In genomic region chr9:112308950-112309349, GRCm38 (mm10) we compare ENCODE assay signal across 27 mouse cellular contexts.
DNase-seq lines count a peak whose midpoint lies in the region; ATAC-seq and TF ChIP-seq lines count a peak whose summit lies in the region.
"Had no signal": no experiment of that assay in that cellular context is flagged by ENCODE, and none has a peak within 500 bp of the region (broad histone marks: within the 10 kb centered on the region; RNA-seq: fewer than 3 reads in every experiment).

No protein-coding gene starts in this region.

- 0 out of 2 replicates have a peak, but pooled peaks have one; percentile 28 for ATAC-seq in lung, embryonic 14.5 days (ENCODE audit: insufficient read depth)
- ATAC-seq in stomach, postnatal 0 days (ENCODE audit: low FRiP score, low TSS enrichment): peak; percentile 94
- no peak for ATAC-seq in hindbrain, postnatal 0 days
- ATAC-seq: forebrain, embryonic 13.5 days; intestine, postnatal 0 days; midbrain, embryonic 15.5 days had no signal

- H3K36me3 ChIP-seq in lung, embryonic 14.5 days (ENCODE audit: insufficient read depth): no peaks in the 10 kb centered on the region
- H3K36me3 ChIP-seq in stomach, postnatal 0 days (ENCODE audit: control insufficient read depth, insufficient read depth, low read length): no peaks in the 10 kb centered on the region
- H3K36me3 ChIP-seq in hindbrain, postnatal 0 days (ENCODE audit: insufficient read depth, low read length): no peaks in the 10 kb centered on the region
- H3K36me3 ChIP-seq: hindbrain, embryonic 12.5 days; lung, embryonic 15.5 days; midbrain, embryonic 15.5 days; neural tube, embryonic 15.5 days had no signal

- DNase-seq in adrenal gland, adult (ENCODE audit: inconsistent age in 2 of 2, low spot score in 1 of 2): peak; percentile 18 to 63
- no peak for DNase-seq in adrenal gland, adult 18-20 months (ENCODE audit: low spot score in 2 of 2)
- DNase-seq in lung, embryonic 14.5 days: peak; percentile 3
- DNase-seq in lung, postnatal 10 days: no peak
- DNase-seq in adrenal gland, postnatal 25 days: peak; percentile 1
- DNase-seq in stomach, postnatal 0 days (ENCODE audit: low spot score): peak; percentile 64
- no peak for DNase-seq in hindbrain, postnatal 0 days (ENCODE audit: low spot score)
- no peak for DNase-seq in kidney, postnatal 14 days
- DNase-seq: cerebellum, adult 2 months; cerebellum, postnatal 14 days; gastrocnemius, adult 2 months; gastrocnemius, postnatal 36 days; heart, postnatal 36 days; kidney, postnatal 36 days; left cerebral cortex, postnatal 4 days; spleen, adult 18-20 months; thymus, adult 2 months; thymus, postnatal 36 days had no signal

- no peaks in the 10 kb centered on the region for H3K27me3 ChIP-seq in lung, embryonic 14.5 days (ENCODE audit: insufficient read depth, low read length)
- H3K27me3 ChIP-seq in stomach, postnatal 0 days (ENCODE audit: control insufficient read depth, insufficient read depth, low read length): no peaks in the 10 kb centered on the region
- H3K27me3 ChIP-seq in hindbrain, postnatal 0 days (ENCODE audit: insufficient read depth, low read length): no peaks in the 10 kb centered on the region
- H3K27me3 ChIP-seq: CH12.LX; forebrain, embryonic 13.5 days; hindbrain, embryonic 12.5 days; lung, embryonic 15.5 days; midbrain, embryonic 15.5 days; neural tube, embryonic 15.5 days had no signal

- no peak overlapping the region for H3K4me3 ChIP-seq in lung, embryonic 14.5 days (ENCODE audit: low read depth, low read length)
- no peak overlapping the region for H3K4me3 ChIP-seq in stomach, postnatal 0 days (ENCODE audit: low read depth, low read length)
- no peak overlapping the region for H3K4me3 ChIP-seq in hindbrain, postnatal 0 days (ENCODE audit: low read length)
- H3K4me3 ChIP-seq: forebrain, embryonic 13.5 days; gastrocnemius, adult 2 months; hindbrain, embryonic 12.5 days; lung, embryonic 15.5 days; midbrain, embryonic 15.5 days; neural tube, embryonic 15.5 days had no signal

- H3K4me2 ChIP-seq in lung, embryonic 14.5 days: no peak overlapping the region
- no peak overlapping the region for H3K4me2 ChIP-seq in stomach, postnatal 0 days (replicated peaks; ENCODE audit: low read depth)
- H3K4me2 ChIP-seq in hindbrain, postnatal 0 days (ENCODE audit: low read depth, low read length): no peak overlapping the region
- H3K4me2 ChIP-seq: forebrain, embryonic 13.5 days; heart, embryonic 11.5 days; hindbrain, embryonic 12.5 days; lung, embryonic 15.5 days; midbrain, embryonic 15.5 days; neural tube, embryonic 15.5 days had no signal

- H3K9ac ChIP-seq in lung, embryonic 14.5 days: no peak overlapping the region
- H3K9ac ChIP-seq in stomach, postnatal 0 days (ENCODE audit: low read length): no peak overlapping the region
- no peak overlapping the region for H3K9ac ChIP-seq in hindbrain, postnatal 0 days (replicated peaks; ENCODE audit: low read length)
- H3K9ac ChIP-seq: forebrain, embryonic 13.5 days; hindbrain, embryonic 12.5 days; liver, embryonic 14.5 days; lung, embryonic 15.5 days; midbrain, embryonic 15.5 days; neural tube, embryonic 15.5 days had no signal

- WGBS in lung, embryonic 14.5 days: 37% methylated on average over 5 of the region's 5 CpGs
- WGBS in stomach, postnatal 0 days: 30% methylated on average over 5 of the region's 5 CpGs
- 77% methylated on average over 5 of the region's 5 CpGs for WGBS in hindbrain, postnatal 0 days

- no peak for TF ChIP-seq CTCF in lung, embryonic 14.5 days (IDR thresholded peaks at IDR 0.05; ENCODE audit: low read depth)
- no peak for TF ChIP-seq CTCF in stomach, postnatal 0 days (IDR thresholded peaks at IDR 0.05; ENCODE audit: low read depth)
- no peak for TF ChIP-seq CTCF in hindbrain, postnatal 0 days (IDR thresholded peaks at IDR 0.05; ENCODE audit: low read depth)

- no peaks in the 10 kb centered on the region for H3K4me1 ChIP-seq in lung, embryonic 14.5 days (ENCODE audit: insufficient read depth)
- H3K4me1 ChIP-seq in stomach, postnatal 0 days (replicated peaks; ENCODE audit: control insufficient read depth, insufficient read depth): no peaks in the 10 kb centered on the region
- H3K4me1 ChIP-seq in hindbrain, postnatal 0 days (ENCODE audit: insufficient read depth, low read length): no peaks in the 10 kb centered on the region
- H3K4me1 ChIP-seq: forebrain, embryonic 13.5 days; hindbrain, embryonic 12.5 days; lung, embryonic 15.5 days; midbrain, embryonic 15.5 days; neural tube, embryonic 15.5 days had no signal

- H3K27ac ChIP-seq in lung, embryonic 14.5 days (ENCODE audit: low read depth): no peak overlapping the region
- no peak overlapping the region for H3K27ac ChIP-seq in stomach, postnatal 0 days (replicated peaks)
- H3K27ac ChIP-seq in hindbrain, postnatal 0 days: no peak overlapping the region
- H3K27ac ChIP-seq: forebrain, embryonic 13.5 days; gastrocnemius, adult 2 months; hindbrain, embryonic 12.5 days; liver, embryonic 14.5 days; lung, embryonic 15.5 days; midbrain, embryonic 15.5 days; neural tube, embryonic 15.5 days had no signal

- no peaks in the 10 kb centered on the region for H3K9me3 ChIP-seq in lung, embryonic 14.5 days (ENCODE audit: low read depth, low read length)
- H3K9me3 ChIP-seq in stomach, postnatal 0 days (ENCODE audit: control insufficient read depth, low read length): no peaks in the 10 kb centered on the region
- no peaks in the 10 kb centered on the region for H3K9me3 ChIP-seq in hindbrain, postnatal 0 days (ENCODE audit: low read length)
- H3K9me3 ChIP-seq: forebrain, embryonic 13.5 days; hindbrain, embryonic 12.5 days; lung, embryonic 15.5 days; midbrain, embryonic 15.5 days; neural tube, embryonic 15.5 days had no signal

- TF ChIP-seq EP300 in stomach, postnatal 0 days (optimal IDR thresholded peaks at IDR 0.05): no peak

Comparison
In these comparisons a context has a peak if more than half of its experiments do, and no peak if none do; other contexts are left out.
1. DNase-seq: peak in adrenal gland, adult (2 of 2), lung, embryonic 14.5 days (single experiment), adrenal gland, postnatal 25 days (single experiment) and stomach, postnatal 0 days (single experiment); none in adrenal gland, adult 18-20 months (0 of 2), lung, postnatal 10 days (single experiment), hindbrain, postnatal 0 days (single experiment) and kidney, postnatal 14 days (single experiment).